Mouse (Mus musculus): ENCODE data around the gene Fam78b. TPM values are rescaled to one million over a fixed set of nuclear protein-coding genes. Genes with fewer than 3 reads are reported as not detected.

The Fam78b gene
- polyA plus RNA-seq, 1 experiment from 2014 or later: 15.3 TPM

DNA sequence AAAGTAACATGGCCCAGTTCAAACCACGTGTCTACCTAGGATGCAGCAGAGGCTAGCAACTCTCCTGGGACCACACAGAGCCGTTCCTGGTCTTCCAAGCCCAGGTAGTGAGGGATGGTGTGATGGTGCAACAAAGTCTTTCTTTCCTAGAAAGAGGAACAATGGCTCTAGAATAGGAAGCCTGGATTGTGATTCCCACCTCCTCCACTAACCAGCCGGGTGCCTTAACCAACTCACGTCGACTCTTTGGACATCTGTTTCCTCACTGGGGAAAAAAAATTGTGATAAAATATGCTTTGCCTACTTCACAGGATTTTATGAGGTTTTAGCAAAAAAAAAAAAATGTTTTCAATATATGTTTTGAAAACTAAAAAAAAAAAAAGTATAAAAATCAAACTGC is 134.5 kb downstream of the Fam78b start:
- H3K4me1 ChIP-seq: no peaks in the 10 kb centered on the region
- H3K27ac ChIP-seq: no peak overlapping the region
- no peak overlapping the region for H3K4me3 ChIP-seq
- 90% methylated on average over 5 of the region's 5 CpGs for WGBS
- no peaks in the 10 kb centered on the region for H3K36me3 ChIP-seq (replicated peaks)
- H3K9ac ChIP-seq: no peak overlapping the region
- H3K27me3 ChIP-seq (replicated peaks): no peaks in the 10 kb centered on the region
- H3K9me3 ChIP-seq: no peaks in the 10 kb centered on the region
- ATAC-seq (replicated peaks): no peak
- H3K4me2 ChIP-seq: no peak overlapping the region

Data from midbrain, embryonic 15.5 days (tissue).